Mouse (Mus musculus) myocyte (in vitro differentiated cells): ENCODE results near the gene Ntrk2.

Experiments used
- CEBPB ChIP-seq: IDR thresholded peaks from 2 replicates; pipeline ENCODE4 v1.6.1; 2011; ENCODE audit warnings: mild to moderate bottlenecking, moderate library complexity; ENCODE audit not compliant: poor library complexity, insufficient read depth, severe bottlenecking
- MAX ChIP-seq: IDR thresholded peaks from one replicate; pipeline ENCODE4 v1.6.1; 2011; ENCODE audit warnings: low read depth, mild to moderate bottlenecking, control low read depth
- MYOD1 ChIP-seq, 3 experiments: IDR thresholded peaks; one replicate each; pipeline ENCODE4 v1.6.1; 2011; ENCODE audit warnings: control low read depth in 2 of 3, low read depth in 2 of 3, mild to moderate bottlenecking in 2 of 3, moderate library complexity in 1 of 3; ENCODE audit not compliant: insufficient read length in 2 of 3, control insufficient read depth in 1 of 3
- POLR2A ChIP-seq: IDR thresholded peaks from one replicate; pipeline ENCODE4 v1.6.1; 2011; ENCODE audit warnings: low read depth, mild to moderate bottlenecking, control low read depth, moderate library complexity; ENCODE audit not compliant: insufficient read length
- POLR2AphosphoS2 ChIP-seq: IDR thresholded peaks from one replicate; pipeline ENCODE4 v1.6.1; 2011; ENCODE audit warnings: low read depth, control low read depth; ENCODE audit not compliant: insufficient read length
- SRF ChIP-seq: IDR thresholded peaks from one replicate; pipeline ENCODE4 v1.6.1; 2011; ENCODE audit warnings: low read depth; ENCODE audit not compliant: control insufficient read depth, insufficient read length
- TCF3 ChIP-seq: IDR thresholded peaks from one replicate; pipeline ENCODE4 v1.6.1; 2011; ENCODE audit warnings: low read depth, control low read depth; ENCODE audit not compliant: insufficient read length
- USF1 ChIP-seq: IDR thresholded peaks from one replicate; pipeline ENCODE4 v1.6.1; 2011; ENCODE audit warnings: low read depth, mild to moderate bottlenecking, control low read depth, moderate library complexity

DNA sequence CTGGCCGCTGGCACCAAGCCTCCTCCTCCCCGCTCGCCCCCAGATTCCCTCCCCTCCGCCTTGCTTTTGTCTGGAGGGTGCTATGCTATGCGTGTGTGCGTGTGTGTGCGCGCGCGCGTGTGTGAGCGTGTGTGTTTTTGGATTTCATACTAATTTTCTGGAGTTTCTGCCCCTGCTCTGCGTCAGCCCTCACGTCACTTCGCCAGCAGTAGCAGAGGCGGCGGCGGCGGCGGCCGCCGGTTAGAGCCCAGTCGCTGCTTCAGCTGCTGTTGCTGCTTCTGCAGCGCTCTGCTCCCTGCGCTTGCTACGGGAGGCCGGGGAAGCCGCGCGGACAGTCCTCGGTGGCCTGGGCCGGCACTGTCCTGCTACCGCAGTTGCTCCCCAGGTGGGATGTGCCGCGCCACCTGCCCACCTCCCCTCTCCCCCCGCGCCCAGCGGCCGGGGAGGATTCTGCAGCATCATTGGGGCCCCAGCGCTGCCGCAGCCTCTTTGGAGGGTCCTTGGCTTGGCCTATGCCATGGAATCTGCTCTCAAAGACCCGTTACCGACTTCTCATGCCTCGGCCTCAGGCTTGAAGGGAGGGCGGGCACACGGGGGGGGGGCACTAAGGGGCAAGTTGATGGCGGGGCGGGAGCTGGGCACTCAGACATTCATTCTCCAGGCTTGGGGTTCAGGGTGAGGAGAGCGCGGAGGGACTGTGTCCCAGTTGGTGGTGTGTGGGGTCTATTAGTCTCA lies 1.4 kb downstream of the Ntrk2 start:
- no peak for TF ChIP-seq MYOD1 (IDR thresholded peaks at IDR 0.05; ENCODE audit: control insufficient read depth in 1 of 3, insufficient read length in 2 of 3, low read depth in 2 of 3)
- TF ChIP-seq MAX = no peak
- no peak for TF ChIP-seq POLR2A
- no peak for TF ChIP-seq TCF3
- TF ChIP-seq POLR2AphosphoS2 = no peak
- no peak for TF ChIP-seq CEBPB
- TF ChIP-seq USF1 = no peak
- no peak for TF ChIP-seq SRF
